Mouse (Mus musculus) embryo, embryonic 11 days (tissue): ENCODE measurements at regions not wholly inside any gene's neighbourhood (a gene's known extent, or its start where the extent isn't known, plus 50 kb on each side); places are given as distances from the start of the nearest gene placed in this dataset.

ENCODE experiments used
- DNase-seq: peaks from one replicate; pipeline ENCODE4 v3.0.0-alpha.2; 2015

- peak; percentile 3 for DNase-seq
Measured at GRCm38 (mm10) chr14:92016991-92017390, 1873.5 kb downstream of the Pcdh9 start.

DNA sequence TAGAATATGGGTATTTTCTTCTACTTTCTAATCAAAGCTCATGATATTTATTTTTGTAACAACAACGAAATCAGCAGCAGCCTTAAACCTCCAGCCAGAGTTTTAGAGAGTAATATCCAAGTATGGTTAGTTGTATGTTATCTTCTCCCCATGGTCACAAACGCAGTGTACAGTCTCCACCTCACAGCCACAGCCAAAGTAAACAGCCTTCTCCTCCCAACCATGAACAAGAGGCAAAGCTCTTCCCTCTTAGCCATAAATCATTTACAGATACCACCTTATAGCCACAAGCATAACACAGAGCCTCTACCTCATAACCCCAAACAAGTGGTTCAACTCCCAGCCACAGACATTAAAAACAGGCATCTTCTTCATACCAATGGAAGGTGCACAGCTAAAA lies 1899.2 kb downstream of the Pcdh9 start:
- no peak for DNase-seq
